Mouse (Mus musculus) urinary bladder, adult 18-20 months (tissue): ENCODE measurements around the gene Neurod4.
"Not testable (repeated sequence)": the region's sequence is repeated elsewhere in the genome, so short reads cannot be mapped to it uniquely, and the experiment has no call there.

Experiments used
- DNase-seq, 2 experiments: peaks; one replicate each; pipeline ENCODE4 v3.0.0; 2022; ENCODE audit warnings: low spot score in 2 of 2, mixed read lengths in 2 of 2

The Neurod4 gene

GRCm38 (mm10) chr10:130280066-130280465, at the start of gene Neurod4:
Gene Neurod4, minus strand, starts transcription at chr10:130280240.
- DNase-seq, result no peak

GRCm38 (mm10) chr10:130324243-130324642, 44.2 kb upstream of the Neurod4 start:
- no peak for DNase-seq

GRCm38 (mm10) chr10:130322637-130323036, 42.6 kb upstream of the Neurod4 start, which contains the start of gene Tespa1:
Gene Tespa1, plus strand, starts transcription at chr10:130322870.
- no peak for DNase-seq

- DNase-seq, result no peak
These were observed 42.0 kb upstream of the Neurod4 start for GRCm38 (mm10) chr10:130322062-130322461.

GRCm38 (mm10) chr10:130320715-130321114, 40.7 kb upstream of the Neurod4 start:
- DNase-seq, result no peak

- DNase-seq, result no peak
These were observed 38.7 kb upstream of the Neurod4 start for GRCm38 (mm10) chr10:130318720-130319119.

GRCm38 (mm10) chr10:130315846-130316245, 35.8 kb upstream of the Neurod4 start:
- DNase-seq, result no peak

GRCm38 (mm10) chr10:130314110-130314829, 34.2 kb upstream of the Neurod4 start:
- DNase-seq, result no peak

- no peak for DNase-seq
These were observed 33.5 kb upstream of the Neurod4 start for GRCm38 (mm10) chr10:130313531-130313930.

GRCm38 (mm10) chr10:130311534-130312227, 31.6 kb upstream of the Neurod4 start:
- DNase-seq, result no peak

- DNase-seq, result not testable (repeated sequence)
These were observed 24.1 kb upstream of the Neurod4 start for GRCm38 (mm10) chr10:130304138-130304537.

GRCm38 (mm10) chr10:130298748-130299147, 18.7 kb upstream of the Neurod4 start:
- DNase-seq, result not testable (repeated sequence)

GRCm38 (mm10) chr10:130293741-130294408, 13.8 kb upstream of the Neurod4 start:
- no peak for DNase-seq

GRCm38 (mm10) chr10:130288007-130288406, 8.0 kb upstream of the Neurod4 start:
- no peak for DNase-seq

- DNase-seq, result no peak
These were observed 7.2 kb upstream of the Neurod4 start for GRCm38 (mm10) chr10:130287201-130287600.

GRCm38 (mm10) chr10:130281982-130282449, 2.0 kb upstream of the Neurod4 start:
- no peak for DNase-seq

- DNase-seq, result no peak
These were observed 3.5 kb downstream of the Neurod4 start for GRCm38 (mm10) chr10:130276496-130276895.

- no peak for DNase-seq
These were observed 4.3 kb downstream of the Neurod4 start for GRCm38 (mm10) chr10:130275759-130276158.

- DNase-seq, result no peak
These were observed 16.8 kb downstream of the Neurod4 start for GRCm38 (mm10) chr10:130263203-130263602.

GRCm38 (mm10) chr10:130259483-130259882, 20.6 kb downstream of the Neurod4 start:
- no peak for DNase-seq

- no peak for DNase-seq
These were observed 35.8 kb downstream of the Neurod4 start for GRCm38 (mm10) chr10:130244271-130244670.
